Mouse (Mus musculus) liver, embryonic 14.5 days (tissue): Measurements from ENCODE around the gene Gm44511. TPM values are rescaled to one million over a fixed set of nuclear protein-coding genes. Genes with fewer than 3 reads are reported as not detected.
"Not testable (repeated sequence)": the region's sequence is repeated elsewhere in the genome, so short reads cannot be mapped to it uniquely, and the experiment has no call there.

Source experiments
- ATAC-seq: fragments of 200-750 bp; cut with Nextera tagmentation; 2 replicates; pipeline ENCODE4 v1.8.0; 2017; ENCODE audit warnings: moderate number of reproducible peaks, mild to moderate bottlenecking, moderate library complexity; ENCODE audit not compliant: insufficient read depth
- DNase-seq, 3 experiments: peaks; one replicate each; pipeline ENCODE4 v3.0.0-alpha.2; 2012 to 2013; ENCODE audit warnings: low read depth in 3 of 3, low spot score in 3 of 3
- H3K27ac ChIP-seq: fragments of 300-500 bp; sonication (generic); 2 replicates; pipeline ENCODE4 v1.5.1; 2014; ENCODE audit warnings: moderate library complexity, mild to moderate bottlenecking, control low read depth, inconsistent platforms
- H3K27me3 ChIP-seq: fragments of 300-500 bp; sonication (generic); 2 replicates; pipeline ENCODE4 v1.6.1; 2014; ENCODE audit warnings: mild to moderate bottlenecking, low read length, moderate library complexity; ENCODE audit not compliant: control insufficient read depth, insufficient read depth
- H3K36me3 ChIP-seq: fragments of 300-500 bp; sonication (generic); replicated peaks from 2 replicates; pipeline ENCODE4 v1.6.1; 2014; ENCODE audit warnings: low read depth; ENCODE audit not compliant: control insufficient read depth, insufficient read depth
- H3K4me1 ChIP-seq, 2 experiments: fragments of 200-500 bp in 1 of 2; fragments of 300-500 bp in 1 of 2; sonication (generic) in 1 of 2; replicated peaks; 2 replicates each; pipeline ENCODE4 v1.6.1; 2012 to 2014; ENCODE audit warnings: antibody characterized with exemption in 1 of 2, inconsistent platforms in 1 of 2, low read length in 1 of 2; ENCODE audit not compliant: control insufficient read depth in 2 of 2, insufficient read depth in 2 of 2
- H3K4me2 ChIP-seq: fragments of 300-500 bp; sonication (generic); 2 replicates; pipeline ENCODE4 v1.6.1; 2014; ENCODE audit warnings: low read depth, mild to moderate bottlenecking, control low read depth, moderate library complexity
- H3K4me3 ChIP-seq, 2 experiments: fragments of 200-500 bp in 1 of 2; fragments of 300-500 bp in 1 of 2; sonication (generic) in 1 of 2; 2 replicates each; pipeline ENCODE4 v1.5.1; 2012 to 2014; ENCODE audit warnings: low read depth in 2 of 2, low read length in 2 of 2, mild to moderate bottlenecking in 2 of 2, control low read depth in 1 of 2, inconsistent platforms in 1 of 2, moderate library complexity in 1 of 2; ENCODE audit not compliant: insufficient read depth in 1 of 2
- H3K9ac ChIP-seq: fragments of 300-500 bp; sonication (generic); replicated peaks from 2 replicates; pipeline ENCODE4 v1.6.1; 2014; ENCODE audit warnings: mild to moderate bottlenecking, control low read depth, moderate library complexity
- H3K9me3 ChIP-seq: fragments of 300-500 bp; sonication (generic); 2 replicates; pipeline ENCODE4 v1.6.1; 2016; ENCODE audit warnings: low read length, mixed read lengths; ENCODE audit not compliant: control insufficient read depth
- CTCF ChIP-seq: IDR thresholded peaks from 2 replicates; pipeline ENCODE4 v1.5.1; 2016; ENCODE audit warnings: antibody characterized with exemption, low read depth, control low read depth
- EP300 ChIP-seq: IDR thresholded peaks from 2 replicates; pipeline ENCODE4 v1.6.1; 2016; ENCODE audit warnings: antibody characterized with exemption, low read depth
- WGBS: fragments of 180-500 bp; shearing (Covaris S2); extraction: QIAGEN DNeasy Blood & Tissue Kit; methylation state at CpG from one replicate; pipeline ENCODE4 v1.1.7; 2014; ENCODE audit not compliant: insufficient replicate concordance; 5-methylcytosine and 5-hydroxymethylcytosine counted together
- polyA plus RNA-seq, 2 experiments: library from polyadenylated mRNA; depleted of rRNA in 1 of 2; stranded (reverse) in 1 of 2; unstranded in 1 of 2; fragments of >200 nt; fragmentation: Nextera tagmentation in 1 of 2; extraction: Ambion mirVana in 1 of 2; gene quantifications; 2 replicates each; pipeline versions ENCODE4 v1.2.1 to v1.2.3; 2012 to 2014

Gm44511 gene
- polyA plus RNA-seq, 2 experiments, result not detected

GRCm38 (mm10) chr6:128796321-128796955 lies 29.7 kb downstream of the Gm44511 start:
- Histone ChIP-seq H3K9me3 (no peaks in the 10 kb centered on the region), H3K9ac (no peak overlapping the region), H3K4me2 (no peak overlapping the region), H3K27me3 (no peaks in the 10 kb centered on the region), H3K4me1 (peaks cover 2 to 15% of the 10 kb centered on the region in 2 experiments; a peak in 2 of 4 replicates), H3K27ac (no peak overlapping the region), H3K4me3 (no peak overlapping the region), H3K36me3 (no peaks in the 10 kb centered on the region)
- DNase-seq (no peak), ATAC-seq (no peak)
- TF ChIP-seq CTCF (no peak), EP300 (no peak)
- 20% methylated on average over 8 of the region's 8 CpGs for WGBS

- no peak for ATAC-seq
- no peak overlapping the region for H3K4me3 ChIP-seq
- no peak overlapping the region for H3K4me2 ChIP-seq
- no peaks in the 10 kb centered on the region for H3K27me3 ChIP-seq
- H3K9ac ChIP-seq, result no peak overlapping the region
- no peak overlapping the region for H3K27ac ChIP-seq
- H3K9me3 ChIP-seq, result no peaks in the 10 kb centered on the region
- no peaks in the 10 kb centered on the region for H3K36me3 ChIP-seq
- WGBS, result 10% methylated on average over 6 of the region's 6 CpGs
- DNase-seq, result no peak
- H3K4me1 ChIP-seq, result peaks cover 2 to 15% of the 10 kb centered on the region in 2 experiments; a peak in 2 of 4 replicates
- no peak for TF ChIP-seq EP300
- TF ChIP-seq CTCF, result no peak
These were observed 32.4 kb downstream of the Gm44511 start for GRCm38 (mm10) chr6:128793734-128794133.

- not testable (repeated sequence) for H3K36me3 ChIP-seq, ATAC-seq, H3K4me1 ChIP-seq, H3K9me3 ChIP-seq, DNase-seq, H3K9ac ChIP-seq, H3K27ac ChIP-seq, H3K4me2 ChIP-seq, H3K4me3 ChIP-seq, H3K27me3 ChIP-seq
- WGBS, result 64% methylated on average over 4 of the region's 4 CpGs
These were observed 35.6 kb downstream of the Gm44511 start for GRCm38 (mm10) chr6:128790491-128790994.

- ATAC-seq, result no peak
- Histone ChIP-seq H3K4me3 (no peak within 1 kb of the TSS), H3K27me3 (no peaks in the 10 kb centered on the region), H3K36me3 (no peaks in the 10 kb centered on the region), H3K4me2 (no peak within 1 kb of the TSS), H3K27ac (no peak within 1 kb of the TSS), H3K4me1 (peaks cover 0 to 7% of the 10 kb centered on the region in 2 experiments; a peak in 2 of 4 replicates), H3K9me3 (no peaks in the 10 kb centered on the region), H3K9ac (no peak within 1 kb of the TSS)
- no peak for TF ChIP-seq CTCF
- TF ChIP-seq EP300, result no peak
- 57% methylated on average over 2 of the region's 2 CpGs for WGBS
- DNase-seq, result no peak
These were observed 37.0 kb downstream of the Gm44511 start, which contains the start of gene Klrb1c for GRCm38 (mm10) chr6:128789115-128789514. Klrb1c (minus strand) TSS chr6:128789215.

GRCm38 (mm10) chr6:128788517-128788916 lies 37.6 kb downstream of the Gm44511 start:
- Histone ChIP-seq H3K4me1 (peaks cover 0 to 3% of the 10 kb centered on the region in 2 experiments; a peak in 2 of 4 replicates), H3K27me3 (no peaks in the 10 kb centered on the region), H3K4me2 (no peak overlapping the region), H3K27ac (no peak overlapping the region), H3K4me3 (no peak overlapping the region), H3K9me3 (no peaks in the 10 kb centered on the region), H3K36me3 (no peaks in the 10 kb centered on the region), H3K9ac (no peak overlapping the region)
- TF ChIP-seq CTCF, result no peak
- TF ChIP-seq EP300, result no peak
- WGBS, result 85% methylated on average over 1 of the region's 1 CpGs
- ATAC-seq (no peak), DNase-seq (no peak)

GRCm38 (mm10) chr6:128786396-128786795 lies 39.7 kb downstream of the Gm44511 start:
- H3K9me3 ChIP-seq, DNase-seq, ATAC-seq, H3K4me3 ChIP-seq, H3K4me2 ChIP-seq, H3K36me3 ChIP-seq, H3K4me1 ChIP-seq, H3K9ac ChIP-seq, H3K27me3 ChIP-seq, H3K27ac ChIP-seq: not testable (repeated sequence)
- WGBS, result 51% methylated on average over 1 of the region's 1 CpGs
